Comparison of ENCODE assay signal across 28 mouse cellular contexts in genomic region chr12:17473128-17473527, GRCm38 (mm10).
DNase-seq lines count a peak whose midpoint lies in the region; ATAC-seq and TF ChIP-seq lines count a peak whose summit lies in the region.
"Had no signal": no experiment of that assay in that cellular context is flagged by ENCODE, and none has a peak within 500 bp of the region (broad histone marks: within the 10 kb centered on the region; RNA-seq: fewer than 3 reads in every experiment).

No protein-coding gene starts in this region.

- no peak for TF ChIP-seq CTCF in liver, adult 2 months (IDR thresholded peaks at IDR 0.05; ENCODE audit: low read depth, low read length)

- no peak overlapping the region for H3K27ac ChIP-seq in forebrain, embryonic 11.5 days (ENCODE audit: low read depth, low read length)
- no peak overlapping the region for H3K27ac ChIP-seq in forebrain, embryonic 12.5 days
- H3K27ac ChIP-seq in kidney, embryonic 14.5 days (ENCODE audit: low read depth, low read length): no peak overlapping the region
- H3K27ac ChIP-seq in liver, adult 2 months (replicated peaks; ENCODE audit: insufficient read depth, low read depth, low read length): peak overlapping the region; percentile 22; the same call in 1 of the 2 replicates
- no peak overlapping the region for H3K27ac ChIP-seq in liver, embryonic 11.5 days (ENCODE audit: low read depth, low read length)
- H3K27ac ChIP-seq: embryonic facial prominence, embryonic 10.5 days; embryonic facial prominence, embryonic 13.5 days; gastrocnemius, adult 2 months; heart, embryonic 13.5 days; hindbrain, embryonic 14.5 days had no signal

- peak; percentile 33 for DNase-seq in forebrain, embryonic 11.5 days (ENCODE audit: low spot score)
- DNase-seq in kidney, adult 11 months: peak; percentile 38
- no peak for DNase-seq in kidney, postnatal 14 days
- peak; percentile 15 to 50 for DNase-seq in kidney, adult 8-10 months
- peak; percentile 77 for DNase-seq in liver, adult 2 months (ENCODE audit: extremely low read depth, low read depth, low spot score)
- DNase-seq in liver, embryonic 11.5 days (ENCODE audit: low spot score): no peak
- DNase-seq: adrenal gland, adult 8-10 months; adrenal gland, postnatal 25 days; cerebellum, adult 11-12 months; cerebellum, adult 8-10 months; cerebellum, postnatal 10 days; cerebellum, postnatal 36 days; embryo, embryonic 11 days; forebrain, postnatal 0 days; gastrocnemius, adult 2 months; gastrocnemius, postnatal 14 days; heart, adult 11 months; heart, postnatal 14 days; heart, postnatal 4 days had no signal

- H3K4me1 ChIP-seq in forebrain, embryonic 11.5 days (replicated peaks; ENCODE audit: control insufficient read depth, insufficient read depth, low read length): no peaks in the 10 kb centered on the region
- no peaks in the 10 kb centered on the region for H3K4me1 ChIP-seq in forebrain, embryonic 12.5 days
- H3K4me1 ChIP-seq in kidney, embryonic 14.5 days (ENCODE audit: control insufficient read depth, insufficient read depth, low read length): no peaks in the 10 kb centered on the region
- peaks cover 21% of the 10 kb centered on the region for H3K4me1 ChIP-seq in liver, adult 2 months (ENCODE audit: control insufficient read depth, insufficient read depth, low read length)
- no peaks in the 10 kb centered on the region for H3K4me1 ChIP-seq in liver, embryonic 11.5 days (replicated peaks; ENCODE audit: control insufficient read depth, insufficient read depth, low read length)
- H3K4me1 ChIP-seq: embryonic facial prominence, embryonic 13.5 days; heart, embryonic 13.5 days had no signal

- H3K4me2 ChIP-seq in forebrain, embryonic 11.5 days (ENCODE audit: low read depth, low read length, severe bottlenecking): no peak overlapping the region
- no peak overlapping the region for H3K4me2 ChIP-seq in forebrain, embryonic 12.5 days
- H3K4me2 ChIP-seq in kidney, embryonic 14.5 days (replicated peaks; ENCODE audit: low read depth, low read length): no peak overlapping the region
- no peak overlapping the region for H3K4me2 ChIP-seq in liver, embryonic 11.5 days
- H3K4me2 ChIP-seq: embryonic facial prominence, embryonic 13.5 days; heart, embryonic 13.5 days; hindbrain, embryonic 14.5 days had no signal

- H3K79me2 ChIP-seq in liver, adult 2 months (ENCODE audit: control insufficient read depth, insufficient read depth, low read length): no peaks in the 10 kb centered on the region

- H3K4me3 ChIP-seq in forebrain, embryonic 11.5 days (ENCODE audit: low read depth, low read length): no peak overlapping the region
- no peak overlapping the region for H3K4me3 ChIP-seq in forebrain, embryonic 12.5 days (replicated peaks)
- H3K4me3 ChIP-seq in kidney, embryonic 14.5 days (ENCODE audit: low read length): no peak overlapping the region
- H3K4me3 ChIP-seq in liver, adult 2 months (ENCODE audit: insufficient read depth, low read depth, low read length): no peak overlapping the region
- no peak overlapping the region for H3K4me3 ChIP-seq in liver, embryonic 11.5 days (ENCODE audit: low read depth, low read length)
- H3K4me3 ChIP-seq: embryonic facial prominence, embryonic 10.5 days; embryonic facial prominence, embryonic 13.5 days; erythroblast, embryonic 14.5 days; gastrocnemius, adult 2 months; heart, embryonic 13.5 days had no signal

- TF ChIP-seq POLR2A in liver, adult 2 months (IDR thresholded peaks at IDR 0.05; ENCODE audit: extremely low read depth, insufficient read depth, low read length): no peak

- 90% methylated on average over 3 of the region's 3 CpGs for WGBS in forebrain, embryonic 11.5 days
- WGBS in forebrain, embryonic 12.5 days: 88% methylated on average over 3 of the region's 3 CpGs
- WGBS in kidney, embryonic 14.5 days: 97% methylated on average over 3 of the region's 3 CpGs
- 35% methylated on average over 3 of the region's 3 CpGs for WGBS in liver, adult 2 months
- WGBS in liver, embryonic 11.5 days: 78% methylated on average over 3 of the region's 3 CpGs

- ATAC-seq in forebrain, embryonic 11.5 days (replicated peaks; ENCODE audit: low FRiP score): no peak
- no peak for ATAC-seq in forebrain, embryonic 12.5 days (ENCODE audit: low FRiP score)
- no peak for ATAC-seq in kidney, embryonic 14.5 days (ENCODE audit: low FRiP score, low TSS enrichment)
- no peak for ATAC-seq in liver, embryonic 11.5 days (replicated peaks; ENCODE audit: low FRiP score)
- ATAC-seq: activated CD4-positive, CD25-positive, alpha-beta regulatory T cell, adult 4 months; forebrain, embryonic 14.5 days; forebrain, postnatal 0 days had no signal

- no peaks in the 10 kb centered on the region for H3K27me3 ChIP-seq in forebrain, embryonic 11.5 days (ENCODE audit: control insufficient read depth, insufficient read depth, low read length)
- no peaks in the 10 kb centered on the region for H3K27me3 ChIP-seq in forebrain, embryonic 12.5 days
- no peaks in the 10 kb centered on the region for H3K27me3 ChIP-seq in kidney, embryonic 14.5 days (ENCODE audit: control insufficient read depth, insufficient read depth, low read length)
- H3K27me3 ChIP-seq in liver, adult 2 months (ENCODE audit: control insufficient read depth, insufficient read depth, low read length): no peaks in the 10 kb centered on the region
- no peaks in the 10 kb centered on the region for H3K27me3 ChIP-seq in liver, embryonic 11.5 days (replicated peaks; ENCODE audit: control insufficient read depth, insufficient read depth, low read length)
- H3K27me3 ChIP-seq: embryonic facial prominence, embryonic 13.5 days; heart, embryonic 13.5 days had no signal

- no peaks in the 10 kb centered on the region for H3K36me3 ChIP-seq in forebrain, embryonic 11.5 days (ENCODE audit: control insufficient read depth, insufficient read depth, low read length)
- H3K36me3 ChIP-seq in forebrain, embryonic 12.5 days (replicated peaks): no peaks in the 10 kb centered on the region
- no peaks in the 10 kb centered on the region for H3K36me3 ChIP-seq in kidney, embryonic 14.5 days (ENCODE audit: control insufficient read depth, insufficient read depth, low read length)
- H3K36me3 ChIP-seq in liver, adult 2 months (ENCODE audit: control insufficient read depth, insufficient read depth, low read length): no peaks in the 10 kb centered on the region
- no peaks in the 10 kb centered on the region for H3K36me3 ChIP-seq in liver, embryonic 11.5 days (ENCODE audit: control insufficient read depth, insufficient read depth, low read length)
- H3K36me3 ChIP-seq: embryonic facial prominence, embryonic 10.5 days; embryonic facial prominence, embryonic 13.5 days; heart, embryonic 13.5 days had no signal

- H3K9me3 ChIP-seq in forebrain, embryonic 11.5 days (ENCODE audit: control insufficient read depth, low read length): no peaks in the 10 kb centered on the region
- no peaks in the 10 kb centered on the region for H3K9me3 ChIP-seq in forebrain, embryonic 12.5 days
- no peaks in the 10 kb centered on the region for H3K9me3 ChIP-seq in kidney, embryonic 14.5 days (ENCODE audit: control insufficient read depth, low read length)
- H3K9me3 ChIP-seq in liver, embryonic 11.5 days (ENCODE audit: control insufficient read depth, low read length): no peaks in the 10 kb centered on the region
- H3K9me3 ChIP-seq: embryonic facial prominence, embryonic 10.5 days; embryonic facial prominence, embryonic 13.5 days; heart, embryonic 13.5 days had no signal

- no peak overlapping the region for H3K9ac ChIP-seq in forebrain, embryonic 11.5 days (ENCODE audit: low read length)
- no peak overlapping the region for H3K9ac ChIP-seq in forebrain, embryonic 12.5 days
- no peak overlapping the region for H3K9ac ChIP-seq in kidney, embryonic 14.5 days (ENCODE audit: low read depth, low read length)
- H3K9ac ChIP-seq in liver, adult 2 months (ENCODE audit: low read depth, low read length): no peak overlapping the region
- no peak overlapping the region for H3K9ac ChIP-seq in liver, embryonic 11.5 days (ENCODE audit: low read depth, low read length)
- H3K9ac ChIP-seq: embryonic facial prominence, embryonic 13.5 days; forebrain, postnatal 0 days; heart, embryonic 13.5 days; hindbrain, embryonic 14.5 days had no signal

Comparison
In these comparisons a context has a peak if more than half of its experiments do, and no peak if none do; other contexts are left out.
1. DNase-seq: peak in forebrain, embryonic 11.5 days (single experiment), kidney, adult 11 months (single experiment), kidney, adult 8-10 months (2 of 2) and liver, adult 2 months (single experiment); none in kidney, postnatal 14 days (single experiment) and liver, embryonic 11.5 days (single experiment).